Mouse (Mus musculus) heart, postnatal 0 days (tissue): Measurements from ENCODE around the gene Slco4c1. TPM values are rescaled to one million over a fixed set of nuclear protein-coding genes. Genes with fewer than 3 reads are reported as not detected.
A peak's percentile ranks its signal among the peaks of the same experiment; 100 is the strongest.

Experiments used
- ATAC-seq: fragments of 200-750 bp; cut with Nextera tagmentation; 2 replicates; pipeline ENCODE4 v1.8.0; 2017; ENCODE audit warnings: low read depth, moderate number of reproducible peaks, moderate library complexity; ENCODE audit not compliant: insufficient read depth
- DNase-seq: peaks from one replicate; pipeline ENCODE4 v3.0.0-alpha.2; 2016; ENCODE audit warnings: low spot score
- H3K27ac ChIP-seq: fragments of 300-500 bp; sonication (generic); 2 replicates; pipeline ENCODE4 v1.5.1; 2014; ENCODE audit warnings: low read depth, mild to moderate bottlenecking
- H3K27me3 ChIP-seq: fragments of 300-500 bp; sonication (generic); 2 replicates; pipeline ENCODE4 v1.6.1; 2014; ENCODE audit warnings: low read length, mixed read lengths; ENCODE audit not compliant: control insufficient read depth, insufficient read depth
- H3K36me3 ChIP-seq: fragments of 300-500 bp; sonication (generic); replicated peaks from 2 replicates; pipeline ENCODE4 v1.6.1; 2014; ENCODE audit warnings: low read length, mixed read lengths; ENCODE audit not compliant: control insufficient read depth, insufficient read depth
- H3K4me1 ChIP-seq: fragments of 300-500 bp; sonication (generic); 2 replicates; pipeline ENCODE4 v1.6.1; 2014; ENCODE audit warnings: antibody characterized with exemption; ENCODE audit not compliant: control insufficient read depth, insufficient read depth
- H3K4me2 ChIP-seq: fragments of 300-500 bp; sonication (generic); 2 replicates; pipeline ENCODE4 v1.6.1; 2014; ENCODE audit warnings: low read depth, mild to moderate bottlenecking, low read length, moderate library complexity
- H3K4me3 ChIP-seq: fragments of 300-500 bp; sonication (generic); 2 replicates; pipeline ENCODE4 v1.5.1; 2014; ENCODE audit warnings: low read depth, low read length
- H3K9ac ChIP-seq: fragments of 300-500 bp; sonication (generic); replicated peaks from 2 replicates; pipeline ENCODE4 v1.6.1; 2014; ENCODE audit warnings: low read depth, low read length, mixed read lengths
- H3K9me3 ChIP-seq: fragments of 300-500 bp; sonication (generic); replicated peaks from 2 replicates; pipeline ENCODE4 v1.6.1; 2016; ENCODE audit warnings: low read length; ENCODE audit not compliant: control insufficient read depth
- CTCF ChIP-seq: IDR thresholded peaks from 2 replicates; pipeline ENCODE4 v1.5.1; 2016; ENCODE audit warnings: antibody characterized with exemption, control low read depth, low read depth
- EP300 ChIP-seq: IDR thresholded peaks from 2 replicates; pipeline ENCODE4 v1.6.1; 2016; ENCODE audit warnings: antibody characterized with exemption, low read depth
- WGBS: fragments of 180-500 bp; shearing (Covaris S2); extraction: QIAGEN DNeasy Blood & Tissue Kit; methylation state at CpG from one replicate; pipeline ENCODE4 v1.1.7; 2014; 5-methylcytosine and 5-hydroxymethylcytosine counted together
- polyA plus RNA-seq: library from polyadenylated mRNA; unstranded; fragments of >200 nt; fragmentation: Nextera tagmentation; extraction: Ambion mirVana; gene quantifications from 2 replicates; pipeline ENCODE4 v1.2.1, GENCODE M21; 2015
- total RNA-seq: library from RNA; depleted of rRNA; stranded (reverse); fragments of >200 nt; gene quantifications from 2 replicates; pipeline ENCODE4 v1.2.3, GENCODE M21; 2014; ENCODE audit warnings: low replicate concordance

Slco4c1 gene
- total and polyA plus RNA-seq, 2 experiments from 2014 or later: 0.03 TPM; not detected in 1

DNA sequence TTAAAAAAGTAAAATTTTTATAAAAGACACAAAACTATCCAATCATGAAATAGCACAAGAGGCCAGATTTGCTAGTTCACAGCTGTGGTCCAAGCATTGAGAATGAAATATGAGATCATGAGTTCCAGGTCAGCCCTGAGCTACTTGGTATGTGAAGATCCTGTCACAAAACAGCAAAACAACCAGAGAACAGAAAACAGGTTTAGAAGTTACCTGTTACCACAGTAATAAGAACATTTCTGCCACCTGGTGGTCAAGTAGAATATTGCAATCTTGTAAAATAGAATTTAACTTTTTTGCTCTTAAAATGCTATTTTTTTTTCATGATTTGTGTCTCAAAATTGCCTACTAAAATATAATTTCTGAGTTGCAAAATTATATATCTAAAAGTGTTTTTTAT is 70.4 kb downstream of the Slco4c1 start:
- Histone ChIP-seq H3K27me3 (no peaks in the 10 kb centered on the region), H3K4me1 (no peaks in the 10 kb centered on the region), H3K4me3 (no peak overlapping the region), H3K36me3 (no peaks in the 10 kb centered on the region), H3K4me2 (no peak overlapping the region), H3K9ac (no peak overlapping the region), H3K27ac (no peak overlapping the region), H3K9me3 (no peaks in the 10 kb centered on the region)
- ATAC-seq: no peak
- DNase-seq: no peak
- peak; percentile 54 for TF ChIP-seq CTCF
- TF ChIP-seq EP300: no peak

DNA sequence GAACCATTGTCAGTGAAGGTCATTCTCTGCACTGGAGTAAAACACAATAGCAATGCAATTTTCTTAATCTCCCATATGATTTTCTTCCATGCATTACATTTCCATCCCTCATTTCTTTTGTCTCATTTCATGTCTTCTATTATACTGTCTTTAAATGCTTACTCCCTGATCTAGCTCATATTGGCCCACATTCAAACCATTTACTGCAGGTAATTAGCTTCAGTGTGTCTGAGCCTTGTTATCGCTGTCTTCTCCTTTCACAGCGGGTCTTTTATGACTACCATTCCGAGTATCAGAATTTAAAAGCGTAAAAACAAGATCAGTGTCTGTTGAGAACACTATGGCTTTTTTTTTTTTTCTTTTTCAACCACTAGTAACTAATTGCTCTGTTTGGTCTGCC is 77.3 kb downstream of the Slco4c1 start:
- no peak overlapping the region for H3K4me3 ChIP-seq
- no peak for ATAC-seq
- no peaks in the 10 kb centered on the region for H3K36me3 ChIP-seq
- H3K9me3 ChIP-seq: no peaks in the 10 kb centered on the region
- WGBS: 81% methylated on average over 4 of the region's 4 CpGs
- H3K4me2 ChIP-seq: no peak overlapping the region
- H3K27me3 ChIP-seq: no peaks in the 10 kb centered on the region
- TF ChIP-seq CTCF (no peak), EP300 (no peak)
- H3K4me1 ChIP-seq: no peaks in the 10 kb centered on the region
- no peak overlapping the region for H3K9ac ChIP-seq
- no peak overlapping the region for H3K27ac ChIP-seq
- DNase-seq: no peak

DNA sequence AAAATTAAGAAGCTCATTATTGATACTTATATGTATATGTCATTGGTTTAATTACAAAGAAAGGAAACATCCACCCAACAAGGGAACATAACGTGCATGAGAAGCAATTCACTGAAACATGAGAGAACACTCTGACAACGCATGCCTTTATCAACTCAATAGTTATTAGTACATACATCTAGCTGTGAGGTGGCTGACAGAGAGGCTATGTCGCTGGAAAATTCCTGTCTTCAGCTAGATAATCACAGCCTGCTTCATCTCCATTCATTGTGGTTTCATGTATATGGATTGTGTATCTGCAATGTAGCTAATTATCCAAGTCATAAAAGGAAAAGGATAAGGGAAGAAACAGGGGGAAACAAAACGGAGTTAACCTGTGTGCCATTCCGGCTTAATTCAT is 77.7 kb downstream of the Slco4c1 start:
- H3K9me3 ChIP-seq: no peaks in the 10 kb centered on the region
- no peak for ATAC-seq

DNA sequence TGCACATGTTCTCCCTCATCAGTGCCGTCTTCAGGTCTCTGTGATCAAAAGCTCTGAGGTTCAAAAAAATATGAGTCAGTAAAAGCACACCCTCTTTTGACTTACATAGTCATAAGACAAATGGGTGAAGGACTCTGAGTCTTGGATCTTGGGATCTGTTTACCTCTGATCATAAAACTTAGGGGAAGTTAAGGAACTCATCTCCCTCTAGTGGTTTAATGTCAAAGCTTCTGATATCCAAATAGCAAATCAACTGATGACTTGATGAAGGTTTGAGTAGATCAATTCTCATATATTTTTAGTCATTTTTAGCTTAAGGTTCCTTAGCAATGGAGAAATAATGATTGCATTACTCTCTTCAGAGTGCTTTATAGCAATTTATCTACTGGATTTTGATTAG is 82.7 kb downstream of the Slco4c1 start:
- ATAC-seq (no peak), DNase-seq (no peak)
- Histone ChIP-seq H3K4me1 (no peaks in the 10 kb centered on the region), H3K36me3 (no peaks in the 10 kb centered on the region), H3K9ac (no peak overlapping the region), H3K27me3 (no peaks in the 10 kb centered on the region), H3K4me2 (no peak overlapping the region), H3K9me3 (no peaks in the 10 kb centered on the region), H3K4me3 (no peak overlapping the region), H3K27ac (no peak overlapping the region)
- 63% methylated on average over 1 of the region's 1 CpGs for WGBS
- TF ChIP-seq CTCF: no peak
- TF ChIP-seq EP300: no peak

More for the DNA sequence above, 77.7 kb downstream of the Slco4c1 start:
- DNase-seq: no peak
- Histone ChIP-seq H3K36me3 (no peaks in the 10 kb centered on the region), H3K9ac (no peak overlapping the region), H3K27ac (no peak overlapping the region), H3K4me2 (no peak overlapping the region), H3K4me1 (no peaks in the 10 kb centered on the region), H3K27me3 (no peaks in the 10 kb centered on the region), H3K4me3 (no peak overlapping the region)
- TF ChIP-seq CTCF (no peak), EP300 (no peak)
- WGBS: 75% methylated on average over 5 of the region's 5 CpGs

DNA sequence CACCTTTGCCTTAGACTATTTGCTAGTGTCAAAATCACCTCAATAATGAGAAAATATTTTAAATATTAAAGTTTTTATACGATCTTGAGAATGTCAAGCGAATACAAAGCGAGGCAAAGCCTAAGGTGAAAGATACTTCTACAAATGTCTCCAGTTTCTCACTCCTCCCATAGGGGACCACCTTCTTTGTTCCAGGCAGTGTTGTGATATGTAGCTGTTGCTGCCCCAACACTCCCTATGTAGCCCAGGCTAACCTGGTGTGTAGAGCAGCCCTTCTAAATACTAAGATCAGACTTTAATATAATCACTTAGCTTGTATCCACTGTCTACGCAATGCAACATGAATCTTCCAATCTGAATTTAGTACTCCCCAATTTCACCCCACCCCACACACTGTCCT is 97.8 kb downstream of the Slco4c1 start:
- WGBS: 80% methylated on average over 4 of the region's 4 CpGs

DNA sequence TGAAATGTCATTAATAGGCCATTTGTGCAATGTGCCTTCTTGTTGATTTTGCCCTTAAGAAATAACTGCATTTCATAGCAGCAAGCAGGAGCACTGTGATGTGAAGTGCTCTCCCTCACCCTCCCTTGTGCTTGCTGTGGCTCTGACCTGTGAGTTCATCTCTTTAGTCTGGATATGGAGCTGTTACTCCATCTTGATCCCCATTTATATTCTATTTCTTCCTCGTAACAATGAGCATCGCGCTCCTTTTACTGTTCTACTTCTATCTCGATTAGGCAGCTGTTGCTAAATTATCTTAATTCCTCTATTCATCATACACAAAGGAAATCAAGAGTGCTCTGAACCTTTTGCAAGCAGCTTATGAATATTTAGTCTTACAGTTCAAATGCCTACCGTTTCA is 98.3 kb downstream of the Slco4c1 start:
- 81% methylated on average over 5 of the region's 5 CpGs for WGBS
- Histone ChIP-seq H3K4me2 (no peak overlapping the region), H3K27ac (no peak overlapping the region), H3K36me3 (no peaks in the 10 kb centered on the region), H3K9ac (no peak overlapping the region), H3K27me3 (no peaks in the 10 kb centered on the region), H3K4me1 (no peaks in the 10 kb centered on the region), H3K9me3 (no peaks in the 10 kb centered on the region), H3K4me3 (no peak overlapping the region)
- DNase-seq: no peak
- TF ChIP-seq CTCF (no peak), EP300 (no peak)
- no peak for ATAC-seq

More for the DNA sequence above, 97.8 kb downstream of the Slco4c1 start:
- H3K27ac ChIP-seq: no peak overlapping the region
- H3K4me3 ChIP-seq: no peak overlapping the region
- H3K27me3 ChIP-seq: no peaks in the 10 kb centered on the region
- no peaks in the 10 kb centered on the region for H3K9me3 ChIP-seq
- no peak for DNase-seq
- H3K4me1 ChIP-seq: no peaks in the 10 kb centered on the region
- TF ChIP-seq CTCF: no peak
- no peak for TF ChIP-seq EP300
- H3K4me2 ChIP-seq: no peak overlapping the region
- no peak overlapping the region for H3K9ac ChIP-seq
- H3K36me3 ChIP-seq: no peaks in the 10 kb centered on the region
- ATAC-seq: no peak
